Mouse (Mus musculus): ENCODE measurements around the gene Tcea2.

GRCm38 (mm10) chr2:181714903-181715326 is 34.8 kb downstream of the Tcea2 start, which contains the start of gene Oprl1:
- no peak for TF ChIP-seq CTCF (IDR thresholded peaks at IDR 0.05; ENCODE audit: borderline replicate concordance, insufficient read depth, low read depth, low read length)
- no peak for TF ChIP-seq POLR2A (IDR thresholded peaks at IDR 0.05; ENCODE audit: borderline replicate concordance, insufficient read depth, low read length)
